Mouse (Mus musculus) ES-E14 (cell line): ENCODE measurements around the gene Lrrn2.
"Not testable (repeated sequence)": the region's sequence is repeated elsewhere in the genome, so short reads cannot be mapped to it uniquely, and the experiment has no call there.

Source experiments
- CHD2 ChIP-seq: IDR thresholded peaks from 2 replicates; pipeline ENCODE4 v1.6.1; 2014; ENCODE audit warnings: mild to moderate bottlenecking, low read depth, low read length, inconsistent platforms
- HCFC1 ChIP-seq: IDR thresholded peaks from 2 replicates; pipeline ENCODE4 v1.6.1; 2012; ENCODE audit warnings: low read length, inconsistent platforms, borderline replicate concordance; ENCODE audit not compliant: insufficient read depth
- MAFK ChIP-seq: IDR thresholded peaks from 2 replicates; pipeline ENCODE4 v1.6.1; 2014; ENCODE audit warnings: mild to moderate bottlenecking, low read depth, low read length, inconsistent platforms; ENCODE audit not compliant: insufficient read depth
- ZC3H11A ChIP-seq: IDR thresholded peaks from 2 replicates; pipeline ENCODE4 v1.6.1; 2012; ENCODE audit warnings: low read depth, mild to moderate bottlenecking, inconsistent platforms, low read length, borderline replicate concordance
- ZNF384 ChIP-seq: IDR thresholded peaks from 2 replicates; pipeline ENCODE4 v1.6.1; 2012; ENCODE audit warnings: low read depth, low read length, inconsistent platforms

DNA sequence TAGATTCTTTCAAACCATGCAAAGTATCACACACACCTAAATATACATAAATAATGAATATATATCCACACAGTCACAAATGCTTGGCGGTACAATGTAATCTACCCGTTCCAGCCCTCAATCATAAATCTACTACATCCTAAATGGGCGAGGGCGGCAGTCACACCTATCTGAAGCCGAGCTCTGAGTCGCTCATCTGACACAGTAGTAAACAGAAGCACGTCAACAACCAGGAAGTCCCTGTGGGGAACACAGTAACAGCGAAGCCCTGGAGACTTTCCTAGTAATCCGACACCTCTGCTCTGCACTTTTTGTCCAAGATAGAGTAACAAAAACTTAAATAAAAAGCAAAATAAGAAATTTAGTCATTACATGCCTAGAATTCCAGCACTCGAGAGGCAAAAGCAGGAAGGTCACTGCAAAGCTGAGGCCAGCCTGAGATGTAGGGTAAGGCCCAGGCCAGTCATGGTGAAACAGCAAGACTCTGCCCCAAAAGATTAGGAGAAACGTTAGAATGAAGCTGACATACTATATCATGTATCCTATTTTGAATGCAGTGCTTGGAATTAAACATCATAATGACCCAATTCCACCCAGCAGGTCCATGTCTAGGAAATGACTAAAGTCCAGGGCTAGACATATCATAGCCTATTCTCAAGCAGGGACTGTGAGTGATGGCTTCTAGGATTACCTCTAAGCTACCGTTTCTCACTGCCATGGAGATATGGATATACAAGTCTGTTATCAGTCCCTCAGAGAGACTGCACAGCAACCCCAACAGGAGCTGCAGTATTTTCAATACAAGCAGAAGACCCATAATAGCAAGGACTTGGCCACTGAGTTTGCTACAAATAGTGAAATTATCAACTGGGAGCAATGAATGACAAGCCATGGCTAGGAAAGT, 108.7 kb downstream of the Lrrn2 start:
- TF ChIP-seq MAFK, ZNF384, HCFC1, ZC3H11A, CHD2: not testable (repeated sequence)
